Mouse (Mus musculus) MEL (cell line): ENCODE measurements at regions not wholly inside any gene's neighbourhood (a gene's known extent, or its start where the extent isn't known, plus 50 kb on each side); places are given as distances from the start of the nearest gene placed in this dataset.

Experiments used
- DNase-seq: peaks from one replicate; pipeline ENCODE4 v3.0.0; 2011; ENCODE audit warnings: low read depth, low spot score
- H3K27ac ChIP-seq: 2 replicates; pipeline ENCODE4 v1.5.1; 2012; ENCODE audit warnings: low read depth, mild to moderate bottlenecking, control low read depth, low read length, moderate library complexity; ENCODE audit not compliant: control insufficient read depth
- H3K27me3 ChIP-seq, 2 experiments: fragments of 150-350 bp in 1 of 2; sonication (generic) in 1 of 2; 2 replicates each; pipeline ENCODE4 v1.6.1; 2012; ENCODE audit warnings: low read length in 2 of 2, mild to moderate bottlenecking in 2 of 2, improper control_type of control experiment in 1 of 2, moderate library complexity in 1 of 2; ENCODE audit not compliant: insufficient read depth in 2 of 2, control insufficient read depth in 1 of 2
- H3K36me3 ChIP-seq, 2 experiments: 2 replicates each; pipeline ENCODE4 v1.6.1; 2012 to 2014; ENCODE audit warnings: low read length in 2 of 2, improper control_type of control experiment in 1 of 2, inconsistent platforms in 1 of 2, mild to moderate bottlenecking in 1 of 2; ENCODE audit not compliant: insufficient read depth in 2 of 2, control insufficient read depth in 1 of 2
- H3K4me1 ChIP-seq, 2 experiments: fragments of 150-350 bp in 1 of 2; sonication (generic) in 1 of 2; 2 replicates each; pipeline ENCODE4 v1.6.1; 2012; ENCODE audit warnings: low read length in 2 of 2, improper control_type of control experiment in 1 of 2, mild to moderate bottlenecking in 1 of 2; ENCODE audit not compliant: insufficient read depth in 2 of 2, control insufficient read depth in 1 of 2
- H3K4me3 ChIP-seq, 2 experiments: fragments of 150-350 bp in 1 of 2; sonication (generic) in 1 of 2; 2 replicates each; pipeline ENCODE4 v1.5.1; 2012; ENCODE audit warnings: low read depth in 2 of 2, low read length in 2 of 2, mild to moderate bottlenecking in 2 of 2, moderate library complexity in 2 of 2, control low read depth in 1 of 2, improper control_type of control experiment in 1 of 2; ENCODE audit not compliant: control insufficient read depth in 1 of 2, insufficient read depth in 1 of 2
- H3K79me2 ChIP-seq: 2 replicates; pipeline ENCODE4 v1.6.1; 2012; ENCODE audit warnings: mild to moderate bottlenecking, low read length, moderate library complexity; ENCODE audit not compliant: control insufficient read depth, poor library complexity, insufficient read depth
- H3K9ac ChIP-seq: 2 replicates; pipeline ENCODE4 v1.6.1; 2012; ENCODE audit warnings: low read depth, mild to moderate bottlenecking, control low read depth, low read length, moderate library complexity; ENCODE audit not compliant: control insufficient read depth, poor library complexity, severe bottlenecking
- H3K9me3 ChIP-seq: fragments of 150-350 bp; sonication (generic); replicated peaks from 2 replicates; pipeline ENCODE4 v1.6.1; 2012; ENCODE audit warnings: mild to moderate bottlenecking, low read length, improper control_type of control experiment, moderate library complexity; ENCODE audit not compliant: insufficient read depth
- BHLHE40 ChIP-seq: IDR thresholded peaks from 2 replicates; pipeline ENCODE4 v1.6.1; 2012; ENCODE audit warnings: low read depth, mild to moderate bottlenecking, inconsistent platforms, low read length, improper control_type of control experiment, borderline replicate concordance
- CHD1 ChIP-seq: IDR thresholded peaks from 2 replicates; pipeline ENCODE4 v1.6.1; 2012; ENCODE audit warnings: low read depth, mild to moderate bottlenecking, inconsistent platforms, low read length, improper control_type of control experiment
- CHD2 ChIP-seq: IDR thresholded peaks from 2 replicates; pipeline ENCODE4 v1.6.1; 2011; ENCODE audit warnings: low read length, improper control_type of control experiment
- CTCF ChIP-seq, 3 experiments: IDR thresholded peaks in 2 of 3; conservative IDR thresholded peaks in 1 of 3; 2 replicates each; pipeline ENCODE4 v1.5.1; 2011 to 2012; ENCODE audit warnings: low read length in 3 of 3, low read depth in 2 of 3, mild to moderate bottlenecking in 2 of 3, improper control_type of control experiment in 1 of 3, inconsistent platforms in 1 of 3, mixed read lengths in 1 of 3, moderate library complexity in 1 of 3; ENCODE audit not compliant: control insufficient read depth in 1 of 3, insufficient read depth in 1 of 3, poor library complexity in 1 of 3, severe bottlenecking in 1 of 3
- ELF1 ChIP-seq: IDR thresholded peaks from 2 replicates; pipeline ENCODE4 v1.6.1; 2014; ENCODE audit warnings: low read depth, mild to moderate bottlenecking, inconsistent platforms, low read length, improper control_type of control experiment, moderate library complexity
- EP300 ChIP-seq, 2 experiments: IDR thresholded peaks; 2 replicates each; pipeline ENCODE4 v1.6.1; 2011; ENCODE audit warnings: improper control_type of control experiment in 2 of 2, low read length in 2 of 2, low read depth in 1 of 2, mild to moderate bottlenecking in 1 of 2
- HCFC1 ChIP-seq: IDR thresholded peaks from 2 replicates; pipeline ENCODE4 v1.6.1; 2012; ENCODE audit warnings: low read depth, mild to moderate bottlenecking, inconsistent platforms, low read length, improper control_type of control experiment, moderate library complexity
- MAFK ChIP-seq: IDR thresholded peaks from 2 replicates; pipeline ENCODE4 v1.6.1; 2011; ENCODE audit warnings: low read depth, mild to moderate bottlenecking, low read length, improper control_type of control experiment, borderline replicate concordance
- MYC ChIP-seq: IDR thresholded peaks from 2 replicates; pipeline ENCODE4 v1.6.1; 2011; ENCODE audit warnings: low read depth, mild to moderate bottlenecking, low read length, improper control_type of control experiment, moderate library complexity
- NELFE ChIP-seq: IDR thresholded peaks from 2 replicates; pipeline ENCODE4 v1.6.1; 2011; ENCODE audit warnings: low read depth, low read length, improper control_type of control experiment
- NRF1 ChIP-seq: IDR thresholded peaks from 2 replicates; pipeline ENCODE4 v1.6.1; 2014; ENCODE audit warnings: low read depth, mild to moderate bottlenecking, inconsistent platforms, low read length, improper control_type of control experiment, moderate library complexity; ENCODE audit not compliant: poor library complexity, insufficient read depth, severe bottlenecking
- POLR2AphosphoS5 ChIP-seq: IDR thresholded peaks from 2 replicates; pipeline ENCODE4 v1.6.1; 2012; ENCODE audit warnings: low read depth, borderline replicate concordance, mild to moderate bottlenecking, inconsistent platforms, low read length, moderate library complexity, mixed read lengths
- RAD21 ChIP-seq: IDR thresholded peaks from 2 replicates; pipeline ENCODE4 v1.6.1; 2011; ENCODE audit warnings: mild to moderate bottlenecking, low read depth, low read length, improper control_type of control experiment
- RCOR1 ChIP-seq: IDR thresholded peaks from 2 replicates; pipeline ENCODE4 v1.6.1; 2012; ENCODE audit warnings: low read depth, mild to moderate bottlenecking, inconsistent platforms, low read length, improper control_type of control experiment
- SIN3A ChIP-seq: IDR thresholded peaks from 2 replicates; pipeline ENCODE4 v1.6.1; 2012; ENCODE audit warnings: low read length, improper control_type of control experiment, inconsistent platforms
- TAL1 ChIP-seq: IDR thresholded peaks from 2 replicates; pipeline ENCODE4 v1.6.1; 2012; ENCODE audit warnings: mild to moderate bottlenecking, inconsistent platforms, low read length, moderate library complexity, mixed read lengths
- TBP ChIP-seq: IDR thresholded peaks from 2 replicates; pipeline ENCODE4 v1.8.0; 2011; ENCODE audit warnings: low read depth, low read length, improper control_type of control experiment
- UBTF ChIP-seq: IDR thresholded peaks from 2 replicates; pipeline ENCODE4 v1.6.1; 2012; ENCODE audit warnings: low read depth, mild to moderate bottlenecking, inconsistent platforms, low read length, improper control_type of control experiment, moderate library complexity, borderline replicate concordance; ENCODE audit not compliant: insufficient read depth
- USF2 ChIP-seq, 2 experiments: IDR thresholded peaks; 2 replicates each; pipeline ENCODE4 v1.6.1; 2011 to 2012; ENCODE audit warnings: improper control_type of control experiment in 2 of 2, low read length in 2 of 2, borderline replicate concordance in 1 of 2, inconsistent platforms in 1 of 2, low read depth in 1 of 2, mild to moderate bottlenecking in 1 of 2; ENCODE audit not compliant: insufficient read depth in 1 of 2

DNA sequence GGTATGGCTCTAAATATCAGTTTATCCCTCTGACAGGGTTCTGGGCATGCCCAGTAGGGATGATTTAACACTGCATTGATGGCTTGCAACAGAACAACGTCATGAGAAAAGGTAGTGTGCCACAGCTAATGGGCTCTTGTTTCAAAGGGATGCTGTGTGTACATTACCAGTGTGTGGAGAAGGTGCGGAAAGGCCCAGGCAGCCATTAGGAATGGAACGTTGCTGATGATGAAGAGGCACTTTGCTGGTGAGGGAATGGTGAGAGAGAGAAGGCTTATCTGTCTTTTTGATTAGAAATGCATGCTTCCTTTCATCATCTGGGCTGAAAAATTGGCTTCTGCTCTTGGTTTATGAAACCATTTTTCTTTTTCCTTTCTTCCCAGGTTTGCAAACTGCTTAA is 432.3 kb downstream of the Meis1 start:
- no peak for TF ChIP-seq USF2 (IDR thresholded peaks at IDR 0.05; ENCODE audit: borderline replicate concordance in 1 of 2, insufficient read depth in 1 of 2, low read depth in 1 of 2, low read length in 2 of 2)
- TF ChIP-seq CHD2 = no peak
- TF ChIP-seq NRF1 = no peak
- no peak for DNase-seq
- Histone ChIP-seq H3K79me2 (no peaks in the 10 kb centered on the region), H3K36me3 (no peaks in the 10 kb centered on the region), H3K9ac (no peak overlapping the region), H3K27ac (no peak overlapping the region), H3K9me3 (no peaks in the 10 kb centered on the region), H3K4me3 (no peak overlapping the region), H3K27me3 (no peaks in the 10 kb centered on the region), H3K4me1 (no peaks in the 10 kb centered on the region)

DNA sequence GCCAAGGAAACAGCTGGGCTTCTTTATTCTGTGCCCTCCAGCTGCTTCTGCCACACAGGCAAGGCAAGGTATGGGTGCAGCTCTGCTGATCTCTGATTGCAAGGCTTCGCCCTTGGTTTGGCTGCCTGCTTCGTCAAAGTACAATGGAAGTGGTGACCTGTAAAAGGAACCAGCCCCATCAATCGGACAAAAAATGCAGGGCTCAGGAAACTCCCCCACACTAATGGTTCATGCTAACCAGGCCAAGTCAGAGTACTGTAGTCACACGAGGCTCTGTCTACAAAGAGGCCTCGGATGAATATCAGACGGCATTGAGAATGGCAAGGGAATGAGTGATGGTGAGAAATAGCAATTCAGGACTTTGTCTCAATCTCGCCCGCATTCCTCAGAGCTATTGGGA is 433.8 kb downstream of the Meis1 start:
- no peak overlapping the region for H3K4me3 ChIP-seq
- H3K27me3 ChIP-seq = no peaks in the 10 kb centered on the region
- H3K9ac ChIP-seq = no peak overlapping the region
- no peak overlapping the region for H3K27ac ChIP-seq
- no peaks in the 10 kb centered on the region for H3K9me3 ChIP-seq
- TF ChIP-seq EP300 (IDR thresholded peaks at IDR 0.05; ENCODE audit: low read depth in 1 of 2, low read length in 2 of 2) (no peak), MYC (no peak), HCFC1 (no peak), NELFE (no peak), SIN3A (no peak), RCOR1 (no peak), USF2 (IDR thresholded peaks at IDR 0.05; ENCODE audit: borderline replicate concordance in 1 of 2, insufficient read depth in 1 of 2, low read depth in 1 of 2, low read length in 2 of 2) (no peak), TAL1 (no peak), ELF1 (no peak), NRF1 (no peak), UBTF (no peak), BHLHE40 (no peak), TBP (no peak), CTCF (IDR thresholded peaks at IDR 0.05 in 2 of 3, conservative IDR thresholded peaks at IDR 0.05 in 1 of 3; ENCODE audit: control insufficient read depth in 1 of 3, insufficient read depth in 1 of 3, low read depth in 2 of 3, low read length in 3 of 3, poor library complexity in 1 of 3, severe bottlenecking in 1 of 3) (no peak), POLR2AphosphoS5 (no peak), MAFK (no peak), RAD21 (no peak), CHD1 (no peak)
- H3K36me3 ChIP-seq = no peaks in the 10 kb centered on the region
- no peaks in the 10 kb centered on the region for H3K79me2 ChIP-seq
- H3K4me1 ChIP-seq = no peaks in the 10 kb centered on the region
- no peak for DNase-seq
